Mouse (Mus musculus) 416B (cell line): ENCODE results near the gene Olfr122.

ENCODE experiments used
- DNase-seq: peaks from one replicate; pipeline ENCODE4 v3.0.0; 2011; ENCODE audit warnings: low read depth

Gene Olfr122

GRCm38 (mm10) chr17:37768307-37768706, at the start of gene Olfr122:
Olfr122 (plus strand) TSS chr17:37768607.
- no peak for DNase-seq

GRCm38 (mm10) chr17:37721508-37721907, 46.9 kb upstream of the Olfr122 start, which contains the start of gene Olfr120:
Olfr120 (plus strand) TSS chr17:37721808.
- DNase-seq, result no peak

GRCm38 (mm10) chr17:37738070-37738469, 30.3 kb upstream of the Olfr122 start:
- no peak for DNase-seq

- no peak for DNase-seq
Measured at GRCm38 (mm10) chr17:37793229-37793628, 24.8 kb downstream of the Olfr122 start, which contains the start of gene Olfr123. Olfr123 (plus strand) TSS chr17:37793529.

- no peak for DNase-seq
Measured at GRCm38 (mm10) chr17:37799588-37799987, 31.2 kb downstream of the Olfr122 start, which contains the start of gene Olfr124. Olfr124 (plus strand) TSS chr17:37799888.
